Mouse (Mus musculus): Measurements from ENCODE around the gene Meox1.

The Meox1 gene
- long read RNA-seq, experiment 1: 0 reads
- long read RNA-seq, experiment 2, partial matches to known transcripts: 0 of 4 reads
- long read RNA-seq, experiment 2, other reads (novel, unspliced or antisense): 0 of 4 reads

GRCm38 (mm10) chr11:101894204-101894603 lies at the start of gene Meox1:
Meox1 (minus strand) TSS chr11:101894374.
- intact Hi-C loops (cut with DNase I): no loop called here

- intact Hi-C loops (cut with DNase I): no loop called here
Observed at GRCm38 (mm10) chr11:101943055-101943454, 48.9 kb upstream of the Meox1 start.

DNA sequence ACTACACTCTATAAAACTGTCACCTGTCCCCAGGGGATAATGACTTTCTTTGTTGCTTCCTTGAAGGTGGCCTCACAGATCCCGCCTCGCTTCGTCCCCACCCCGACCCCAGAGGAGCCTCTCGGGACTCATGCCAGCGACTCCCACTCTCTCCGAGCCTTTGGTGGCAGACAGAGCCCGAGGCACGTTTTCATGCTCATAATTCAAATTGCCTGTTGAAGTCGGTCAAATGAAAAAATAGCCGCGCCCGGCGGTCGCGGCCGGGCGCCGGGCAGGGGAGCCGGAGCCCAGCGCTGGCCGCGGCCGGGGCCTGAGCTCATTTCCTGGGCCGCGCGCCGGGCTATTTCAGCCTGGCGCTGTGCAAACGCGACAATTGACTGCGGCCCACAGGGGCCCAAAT lies 42.9 kb upstream of the Meox1 start:
- intact Hi-C loops (cut with DNase I): no loop called here

GRCm38 (mm10) chr11:101936421-101936820 lies 42.2 kb upstream of the Meox1 start:
- intact Hi-C loops (cut with DNase I): no loop called here

DNA sequence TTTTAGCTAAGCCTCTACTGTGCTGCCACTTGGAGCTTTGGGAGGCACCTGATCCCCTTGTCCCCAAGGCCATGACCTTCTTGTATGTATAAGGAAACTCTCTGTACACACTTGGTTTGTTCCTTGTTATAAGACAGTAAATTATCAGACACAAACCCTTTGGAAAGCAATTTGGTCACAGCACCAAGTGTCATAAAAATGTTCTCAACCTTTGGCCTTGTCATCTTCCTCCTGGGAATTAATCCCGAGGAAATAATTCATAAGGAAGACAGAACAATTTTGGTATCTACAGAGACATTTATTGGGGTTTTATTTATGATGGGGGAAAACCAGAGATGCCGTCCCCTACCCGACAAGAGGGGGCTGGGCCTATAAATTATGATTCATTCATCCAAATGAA lies 41.6 kb upstream of the Meox1 start:
- intact Hi-C loops (cut with DNase I): no loop called here

DNA sequence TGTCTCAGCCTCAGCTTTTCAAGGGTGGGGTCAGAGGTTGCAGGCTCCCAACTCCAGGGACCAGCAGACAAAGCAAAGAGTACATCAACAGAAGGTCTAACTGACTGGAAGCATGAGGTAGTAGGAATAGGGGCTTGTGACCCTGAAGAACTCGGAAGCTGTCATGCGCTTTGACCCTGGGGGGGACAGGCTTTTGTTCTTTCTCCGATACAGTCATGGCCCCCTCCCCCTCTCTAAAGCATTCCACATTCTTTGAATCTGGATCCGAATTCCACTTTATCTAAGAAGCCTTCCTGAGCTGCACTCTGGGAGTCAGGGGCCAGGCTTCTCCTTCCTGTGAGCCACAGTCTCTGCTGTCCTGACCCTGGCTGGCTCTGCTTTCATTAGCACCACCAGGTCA lies 37.8 kb upstream of the Meox1 start:
- intact Hi-C loops (cut with DNase I): no loop called here

- intact Hi-C loops (cut with DNase I): no loop called here
Observed at GRCm38 (mm10) chr11:101928030-101928762, 34.0 kb upstream of the Meox1 start.

- intact Hi-C loops (cut with DNase I): no loop called here
Observed at GRCm38 (mm10) chr11:101926951-101927589, 32.9 kb upstream of the Meox1 start.

- intact Hi-C loops (cut with DNase I): no loop called here
Observed at GRCm38 (mm10) chr11:101925636-101926035, 31.5 kb upstream of the Meox1 start.

DNA sequence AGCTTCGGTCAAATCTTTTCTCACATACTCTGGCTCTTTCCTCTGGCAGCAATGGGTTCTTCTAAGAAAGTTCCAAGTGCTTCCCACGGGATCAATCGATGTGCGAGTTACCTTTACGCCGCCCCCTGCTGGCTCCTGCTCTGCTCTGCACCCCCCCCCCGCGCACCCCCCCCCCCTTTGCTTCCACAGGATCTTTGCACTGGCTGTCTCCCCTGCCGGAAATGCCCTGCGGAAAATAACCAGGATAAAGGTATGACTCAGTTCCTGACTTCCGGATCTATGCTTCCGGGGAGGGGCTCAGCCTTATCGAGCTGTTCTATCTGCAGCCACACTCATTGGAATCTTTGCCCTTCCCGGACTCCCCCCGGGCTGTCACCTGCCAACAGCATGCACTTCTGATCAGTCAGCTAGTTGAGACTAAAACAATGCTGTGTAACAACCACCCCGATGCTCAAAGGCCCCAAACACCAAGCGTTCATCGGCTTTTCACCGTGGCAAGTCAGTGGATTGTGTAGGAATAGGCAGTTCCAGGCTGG lies 30.3 kb upstream of the Meox1 start:
- intact Hi-C loops (cut with DNase I): loop anchor here (5.0 kb wide), 1 partner anchor 118 kb away; the partner anchor contains the start of gene Cd300lg

DNA sequence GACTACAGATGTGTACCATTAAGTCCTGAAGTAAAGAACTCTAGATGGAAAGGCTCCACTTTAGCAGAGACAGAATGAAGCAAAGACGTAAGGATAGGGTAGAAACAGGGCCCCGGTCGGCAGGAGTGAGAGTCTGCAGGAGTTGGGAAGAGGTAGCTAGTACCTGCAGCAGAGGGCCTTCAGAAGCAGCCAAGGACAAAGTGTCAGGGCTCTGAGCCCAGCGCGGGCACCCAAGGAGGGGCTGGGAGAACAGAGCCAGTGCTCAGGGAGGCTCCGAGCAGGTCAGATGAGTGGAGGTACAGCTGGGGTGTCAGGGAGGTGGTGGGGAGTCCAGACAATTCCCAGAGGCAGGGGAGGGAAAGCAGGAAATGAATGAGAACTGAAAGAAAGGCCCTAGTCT lies 29.8 kb upstream of the Meox1 start:
- intact Hi-C loops (cut with DNase I): loop anchor here (5.0 kb wide), 1 partner anchor 118 kb away; the partner anchor contains the start of gene Cd300lg

DNA sequence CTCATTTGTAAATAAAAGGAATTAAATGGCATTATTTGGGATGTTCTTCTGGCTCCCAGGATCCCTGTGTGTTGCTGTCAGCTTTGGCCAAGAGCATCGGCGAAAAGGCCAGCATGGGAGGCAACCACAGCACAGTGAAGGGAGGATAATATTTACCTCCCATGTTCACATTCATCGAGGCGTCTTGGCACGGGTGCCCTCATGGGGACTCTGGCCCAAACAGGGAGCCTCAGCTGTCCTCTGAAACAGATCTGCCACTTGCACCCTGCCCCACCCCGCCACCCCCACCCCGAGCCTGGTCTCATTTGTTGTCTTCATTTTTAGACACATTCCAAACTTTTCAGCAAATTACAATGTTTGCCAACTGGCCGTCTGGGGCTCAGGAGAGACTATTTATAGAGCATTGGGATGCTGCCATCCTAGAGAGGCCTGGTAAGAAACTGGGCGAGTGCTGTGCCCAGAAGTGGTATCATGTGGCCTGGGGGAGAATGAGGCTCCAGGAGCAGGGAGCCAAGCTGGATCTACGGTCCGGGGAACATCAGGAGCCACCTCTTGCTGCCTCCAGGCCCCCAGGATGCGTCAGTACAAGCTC lies 27.3 kb upstream of the Meox1 start:
- intact Hi-C loops (cut with DNase I): loop anchor here (5.0 kb wide), 1 partner anchor 121 kb away; the partner anchor contains the start of gene Cd300lg

DNA sequence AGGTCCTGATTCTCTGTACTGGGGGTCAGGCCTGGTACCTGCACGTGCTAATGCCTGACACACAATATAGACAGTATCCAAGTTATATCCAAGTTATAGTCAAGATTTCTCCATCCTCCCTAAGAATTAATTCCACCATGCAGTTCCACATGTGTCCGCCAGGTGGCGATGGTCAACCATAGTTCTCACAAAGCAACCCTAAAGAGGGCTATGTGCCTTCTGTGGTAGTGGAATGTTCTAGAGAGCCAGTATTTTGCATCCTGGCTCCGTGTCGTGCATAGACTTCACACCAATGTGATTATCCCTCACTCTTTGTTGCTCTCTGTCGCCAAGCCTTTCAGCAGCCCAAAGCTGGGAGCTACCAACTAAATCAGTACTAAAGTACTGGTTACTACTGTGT lies 25.5 kb upstream of the Meox1 start:
- intact Hi-C loops (cut with DNase I): loop anchor here (1.0 to 5.0 kb wide), 2 partner anchors 49 to 123 kb away; partner anchors contain the start of gene Cd300lg

DNA sequence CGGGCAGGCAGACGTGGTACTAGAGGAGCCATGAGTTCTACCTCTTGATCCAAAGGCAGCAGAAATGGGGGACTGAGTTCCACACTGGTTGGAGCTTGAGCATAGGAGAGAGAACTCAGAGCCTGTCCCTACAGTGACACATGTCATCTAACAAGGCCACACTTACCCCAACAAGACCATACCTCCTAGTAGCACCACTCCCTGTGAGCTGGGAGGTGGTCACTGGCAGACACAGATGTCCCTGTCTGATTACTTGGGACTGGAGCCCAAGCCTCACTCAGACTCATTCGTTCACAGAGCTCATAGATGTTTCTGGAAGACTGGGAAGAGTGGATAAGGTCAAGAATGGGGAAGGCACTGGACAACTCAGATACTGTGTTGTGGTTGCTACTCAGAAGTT lies 24.4 kb upstream of the Meox1 start:
- intact Hi-C loops (cut with DNase I): no loop called here

DNA sequence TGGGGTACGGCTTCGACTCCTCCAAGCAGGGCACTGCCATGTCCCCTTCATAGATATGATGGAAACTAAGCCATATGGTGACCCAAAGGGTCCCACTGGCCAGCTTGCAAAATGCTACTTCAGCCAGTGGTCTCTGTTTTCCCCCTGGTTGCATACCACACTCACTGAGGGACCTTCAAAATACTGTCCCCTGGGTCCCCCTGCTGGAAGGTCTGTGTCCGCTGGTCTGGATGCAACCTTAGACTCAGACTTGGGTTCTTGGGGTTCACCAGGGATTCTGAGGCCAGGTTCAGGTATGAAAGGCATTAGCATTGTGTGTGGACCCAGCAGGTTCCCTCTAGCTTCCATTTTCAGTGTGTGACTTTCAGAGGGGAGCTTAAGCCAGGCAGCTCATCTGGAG lies 22.6 kb upstream of the Meox1 start:
- intact Hi-C loops (cut with DNase I): no loop called here

DNA sequence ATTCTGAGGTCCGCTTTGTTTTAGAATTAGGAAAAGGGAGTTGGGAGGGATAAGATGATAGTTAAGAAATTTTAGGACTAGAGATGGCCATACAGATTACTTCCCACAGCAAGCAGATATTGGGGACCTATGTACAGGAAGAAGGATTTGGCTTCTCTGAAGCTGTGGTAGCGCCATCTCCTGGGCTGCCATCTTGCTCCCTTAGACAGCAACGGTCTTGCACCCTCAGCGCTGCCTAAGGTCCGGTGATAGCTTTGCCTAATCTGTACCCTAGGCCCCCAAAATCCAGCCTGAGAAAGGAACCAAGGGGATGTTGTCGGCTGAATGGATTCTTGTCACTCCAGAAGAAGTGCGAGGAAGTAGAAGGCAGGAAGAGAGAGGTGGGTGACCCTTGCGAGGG lies 19.4 kb upstream of the Meox1 start:
- intact Hi-C loops (cut with DNase I): no loop called here

GRCm38 (mm10) chr11:101911855-101912579 lies 17.8 kb upstream of the Meox1 start:
- intact Hi-C loops (cut with DNase I): no loop called here

DNA sequence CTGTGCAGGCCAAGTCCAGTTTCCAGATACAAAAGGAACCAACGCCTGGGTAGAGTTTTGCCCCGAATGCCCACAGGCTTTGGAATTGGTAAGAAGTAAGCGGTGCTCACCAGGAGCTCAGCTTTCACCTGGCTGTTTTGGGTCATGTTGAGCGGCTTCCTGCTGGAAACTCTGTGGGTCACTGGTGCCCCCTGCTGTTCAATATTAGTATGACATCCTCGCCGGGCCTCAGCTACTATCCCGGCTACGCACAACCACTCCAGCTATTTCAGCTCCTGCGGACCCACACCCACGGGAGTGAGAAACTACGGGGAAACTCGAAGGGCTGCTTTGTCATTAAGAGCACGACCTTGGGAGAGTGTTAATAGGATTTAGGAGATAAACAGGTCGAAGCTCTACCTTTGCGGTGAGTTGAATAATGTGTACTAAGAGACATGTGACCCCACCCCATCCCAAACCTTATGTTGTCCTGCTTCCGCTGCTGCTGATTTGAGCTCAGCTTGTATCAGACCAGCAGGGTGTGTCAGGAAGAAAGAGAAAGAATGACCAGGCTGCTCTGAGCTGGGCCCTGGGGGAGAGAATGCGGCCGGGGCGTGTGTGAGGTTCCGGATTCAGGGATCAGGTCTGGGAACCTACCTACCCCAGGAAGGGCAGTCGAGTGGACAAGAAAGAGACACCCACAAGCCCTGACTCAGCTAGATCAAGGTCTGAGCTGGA lies 16.2 kb upstream of the Meox1 start:
- intact Hi-C loops (cut with DNase I): loop anchor here (1.0 kb wide), 1 partner anchor 97 kb away; no protein-coding TSS in a partner anchor

DNA sequence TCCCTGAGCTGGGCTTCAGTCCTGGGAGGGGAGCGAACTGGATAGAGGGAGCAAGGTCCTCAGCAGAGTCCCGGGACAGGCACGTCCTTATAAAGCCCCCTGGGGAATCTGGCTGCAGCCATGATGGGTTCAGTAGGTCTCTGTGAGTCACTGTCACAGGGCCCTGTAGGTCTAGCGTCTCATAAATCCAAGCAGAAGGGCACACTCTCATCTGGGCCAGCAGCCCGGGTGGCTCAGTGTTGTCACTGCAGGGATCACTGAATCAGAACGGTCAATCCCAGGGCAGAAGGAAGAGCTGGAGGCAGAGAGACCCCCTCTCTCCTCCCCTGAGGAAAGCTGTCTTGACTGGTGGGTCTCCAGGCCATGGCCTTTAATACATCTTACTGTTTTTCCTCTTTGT lies 14.6 kb upstream of the Meox1 start:
- intact Hi-C loops (cut with DNase I): loop anchor here (5.0 kb wide), 1 partner anchor 146 kb away; no protein-coding TSS in a partner anchor

- intact Hi-C loops (cut with DNase I): loop anchor here (1.0 to 5.0 kb wide), 2 partner anchors 92 to 143 kb away; no protein-coding TSS in a partner anchor
Observed at GRCm38 (mm10) chr11:101905115-101905514, 10.9 kb upstream of the Meox1 start.
